Mouse (Mus musculus): ENCODE data around the gene Lhfpl4.

Gene Lhfpl4

DNA sequence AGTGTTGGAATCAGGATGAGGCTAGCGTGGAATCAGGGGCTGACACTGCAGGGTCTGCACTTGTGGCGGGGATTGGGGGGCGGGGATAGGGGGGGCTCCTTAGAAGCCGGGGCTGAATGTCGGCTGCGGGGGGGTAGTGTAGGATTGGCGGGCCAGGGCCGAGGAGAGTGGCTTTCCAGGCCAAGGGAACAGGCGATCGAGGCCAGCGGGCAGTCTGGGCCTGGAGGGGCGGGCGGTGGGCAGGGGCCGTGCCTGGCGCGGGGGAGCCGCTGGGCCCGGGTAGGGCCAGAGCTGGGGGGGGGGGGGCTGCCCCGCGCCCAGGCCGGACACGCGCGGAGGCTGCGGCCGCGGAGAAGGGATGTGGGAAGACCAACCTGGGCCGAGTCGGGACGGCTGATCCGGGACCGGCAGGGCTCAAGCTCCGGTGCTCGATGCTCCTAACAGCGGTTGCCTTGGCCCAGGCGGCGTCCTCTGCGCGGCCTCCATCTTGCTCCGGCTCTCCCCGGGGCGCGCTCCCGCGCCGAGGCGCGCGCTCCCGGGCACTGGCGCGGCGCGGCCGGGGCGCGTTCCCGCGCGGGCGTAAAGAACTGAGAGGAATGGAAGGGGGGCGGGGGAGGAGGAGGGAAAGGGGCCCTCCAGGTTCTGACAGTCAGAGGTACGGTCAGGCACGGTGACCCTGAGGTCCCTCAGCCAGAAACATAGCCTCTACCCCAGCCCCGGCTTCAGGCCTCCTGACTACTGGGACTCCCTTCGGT, at the start of gene Lhfpl4:
Gene Lhfpl4, minus strand, starts transcription at position 544 of the 755 bp plus-strand sequence.
- Histone ChIP-seq H3K4me3 (replicated peaks; ENCODE audit: low read length) (peak within 1 kb of the TSS; percentile 80), H3K4me1 (replicated peaks; ENCODE audit: low read depth, low read length) (peaks cover 14% of the 10 kb centered on the region), H3K36me3 (ENCODE audit: insufficient read depth, low read length) (no peaks in the 10 kb centered on the region), H3K9me3 (ENCODE audit: low read length) (no peaks in the 10 kb centered on the region), H3K27me3 (ENCODE audit: insufficient read depth, low read length) (peaks cover 56% of the 10 kb centered on the region)
- TF ChIP-seq CTCF (conservative IDR thresholded peaks at IDR 0.05; ENCODE audit: low read length) (no peak), NANOG (IDR thresholded peaks at IDR 0.05; ENCODE audit: borderline replicate concordance, low read length) (no peak), POU5F1 (IDR thresholded peaks at IDR 0.05; ENCODE audit: borderline replicate concordance, low read length) (no peak)

DNA sequence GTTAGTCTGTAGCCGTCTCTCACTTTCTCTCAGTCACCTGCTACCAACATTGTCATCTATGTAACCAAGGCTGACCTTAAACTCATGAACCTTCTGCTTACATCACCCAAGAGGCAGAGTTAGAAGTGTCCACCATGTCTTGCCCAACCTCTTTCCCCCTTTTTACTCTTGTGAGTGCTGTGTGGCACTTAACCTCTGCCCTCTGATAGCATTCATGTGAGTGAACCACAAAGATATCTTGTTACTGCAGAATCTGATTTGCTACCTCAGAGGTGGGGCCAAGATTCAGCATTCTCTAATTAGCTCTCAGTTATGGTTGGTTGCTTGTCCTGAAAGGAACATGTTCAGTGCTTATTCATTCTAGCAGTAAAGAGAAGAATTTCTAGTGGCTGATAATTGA, 47.6 kb upstream of the Lhfpl4 start:
- no peaks in the 10 kb centered on the region for H3K9me3 ChIP-seq (ENCODE audit: low read length)
- TF ChIP-seq POU5F1 (IDR thresholded peaks at IDR 0.05; ENCODE audit: borderline replicate concordance, low read length) (no peak), NANOG (IDR thresholded peaks at IDR 0.05; ENCODE audit: borderline replicate concordance, low read length) (no peak), CTCF (conservative IDR thresholded peaks at IDR 0.05; ENCODE audit: low read length) (no peak)
- no peak overlapping the region for H3K4me3 ChIP-seq (replicated peaks; ENCODE audit: low read length)
- H3K27me3 ChIP-seq (ENCODE audit: insufficient read depth, low read length): no peaks in the 10 kb centered on the region
- peaks cover 33% of the 10 kb centered on the region for H3K4me1 ChIP-seq (replicated peaks; ENCODE audit: low read depth, low read length)
- peaks cover 62% of the 10 kb centered on the region for H3K36me3 ChIP-seq (ENCODE audit: insufficient read depth, low read length)

DNA sequence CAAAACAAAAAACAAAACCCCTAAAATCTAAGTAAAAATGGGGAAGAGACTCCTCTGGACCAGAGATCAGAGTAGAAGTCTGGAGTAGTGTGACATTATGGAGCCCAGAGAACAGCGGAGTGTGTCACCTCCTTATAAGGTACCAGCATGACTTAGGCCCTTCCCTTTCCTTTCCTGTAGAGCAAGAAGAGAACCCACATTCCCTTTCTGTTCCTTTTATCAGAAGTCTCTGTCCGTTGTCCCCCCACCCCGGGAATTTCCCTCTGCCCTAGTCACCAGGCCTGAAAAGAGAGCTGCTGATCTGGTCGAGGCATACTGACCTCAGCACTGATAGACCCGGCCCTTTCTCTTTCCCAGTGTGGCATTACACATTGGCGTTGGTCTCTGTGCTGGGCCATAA, 43.3 kb upstream of the Lhfpl4 start:
- no peak for TF ChIP-seq NANOG (IDR thresholded peaks at IDR 0.05; ENCODE audit: borderline replicate concordance, low read length)
- no peak for TF ChIP-seq POU5F1 (IDR thresholded peaks at IDR 0.05; ENCODE audit: borderline replicate concordance, low read length)
- no peak for TF ChIP-seq CTCF (conservative IDR thresholded peaks at IDR 0.05; ENCODE audit: low read length)

GRCm38 (mm10) chr6:113237542-113238270, 42.5 kb upstream of the Lhfpl4 start, which contains the start of gene Mtmr14:
Gene Mtmr14, plus strand, starts transcription at chr6:113237843.
- Histone ChIP-seq H3K4me1 (replicated peaks; ENCODE audit: low read depth, low read length) (peaks cover 29% of the 10 kb centered on the region), H3K27me3 (ENCODE audit: insufficient read depth, low read length) (no peaks in the 10 kb centered on the region), H3K9me3 (ENCODE audit: low read length) (no peaks in the 10 kb centered on the region), H3K36me3 (ENCODE audit: insufficient read depth, low read length) (peaks cover 28% of the 10 kb centered on the region), H3K4me3 (replicated peaks; ENCODE audit: low read length) (peak within 1 kb of the TSS; percentile 100)
- TF ChIP-seq NANOG (IDR thresholded peaks at IDR 0.05; ENCODE audit: borderline replicate concordance, low read length) (no peak), CTCF (conservative IDR thresholded peaks at IDR 0.05; ENCODE audit: low read length) (no peak), POU5F1 (IDR thresholded peaks at IDR 0.05; ENCODE audit: borderline replicate concordance, low read length) (no peak)

More for the DNA sequence above, 43.3 kb upstream of the Lhfpl4 start:
- Histone ChIP-seq H3K4me3 (replicated peaks; ENCODE audit: low read length) (peak overlapping the region; percentile 100), H3K36me3 (ENCODE audit: insufficient read depth, low read length) (peaks cover 35% of the 10 kb centered on the region), H3K9me3 (ENCODE audit: low read length) (no peaks in the 10 kb centered on the region), H3K27me3 (ENCODE audit: insufficient read depth, low read length) (no peaks in the 10 kb centered on the region), H3K4me1 (replicated peaks; ENCODE audit: low read depth, low read length) (peaks cover 29% of the 10 kb centered on the region)

- peaks cover 5% of the 10 kb centered on the region for H3K36me3 ChIP-seq (ENCODE audit: insufficient read depth, low read length)
- H3K4me3 ChIP-seq (replicated peaks; ENCODE audit: low read length): no peak overlapping the region
- peaks cover 27% of the 10 kb centered on the region for H3K4me1 ChIP-seq (replicated peaks; ENCODE audit: low read depth, low read length)
- no peaks in the 10 kb centered on the region for H3K9me3 ChIP-seq (ENCODE audit: low read length)
- no peak for TF ChIP-seq NANOG (IDR thresholded peaks at IDR 0.05; ENCODE audit: borderline replicate concordance, low read length)
- no peak for TF ChIP-seq POU5F1 (IDR thresholded peaks at IDR 0.05; ENCODE audit: borderline replicate concordance, low read length)
- TF ChIP-seq CTCF (conservative IDR thresholded peaks at IDR 0.05; ENCODE audit: low read length): no peak
- H3K27me3 ChIP-seq (ENCODE audit: insufficient read depth, low read length): no peaks in the 10 kb centered on the region
Observed at GRCm38 (mm10) chr6:113235141-113235540, 40.0 kb upstream of the Lhfpl4 start.

GRCm38 (mm10) chr6:113226705-113227104, 31.5 kb upstream of the Lhfpl4 start:
- Histone ChIP-seq H3K36me3 (ENCODE audit: insufficient read depth, low read length) (no peaks in the 10 kb centered on the region), H3K4me3 (replicated peaks; ENCODE audit: low read length) (no peak overlapping the region), H3K4me1 (replicated peaks; ENCODE audit: low read depth, low read length) (0 out of 2 replicates have a peak, but pooled peaks cover 8% of the 10 kb centered on the region), H3K9me3 (ENCODE audit: low read length) (peaks cover 14% of the 10 kb centered on the region; the same call in 1 of the 2 replicates), H3K27me3 (ENCODE audit: insufficient read depth, low read length) (0 out of 2 replicates have a peak, but pooled peaks cover 3% of the 10 kb centered on the region)
- no peak for TF ChIP-seq POU5F1 (IDR thresholded peaks at IDR 0.05; ENCODE audit: borderline replicate concordance, low read length)
- TF ChIP-seq CTCF (conservative IDR thresholded peaks at IDR 0.05; ENCODE audit: low read length): no peak
- TF ChIP-seq NANOG (IDR thresholded peaks at IDR 0.05; ENCODE audit: borderline replicate concordance, low read length): no peak

GRCm38 (mm10) chr6:113225798-113226197, 30.6 kb upstream of the Lhfpl4 start:
- Histone ChIP-seq H3K27me3 (ENCODE audit: insufficient read depth, low read length) (0 out of 2 replicates have a peak, but pooled peaks cover 3% of the 10 kb centered on the region), H3K4me3 (replicated peaks; ENCODE audit: low read length) (no peak overlapping the region), H3K36me3 (ENCODE audit: insufficient read depth, low read length) (no peaks in the 10 kb centered on the region), H3K9me3 (ENCODE audit: low read length) (peaks cover 14% of the 10 kb centered on the region; the same call in 1 of the 2 replicates), H3K4me1 (replicated peaks; ENCODE audit: low read depth, low read length) (0 out of 2 replicates have a peak, but pooled peaks cover 8% of the 10 kb centered on the region)
- TF ChIP-seq POU5F1 (IDR thresholded peaks at IDR 0.05; ENCODE audit: borderline replicate concordance, low read length) (no peak), NANOG (IDR thresholded peaks at IDR 0.05; ENCODE audit: borderline replicate concordance, low read length) (no peak), CTCF (conservative IDR thresholded peaks at IDR 0.05; ENCODE audit: low read length) (no peak)

GRCm38 (mm10) chr6:113216280-113216679, 21.1 kb upstream of the Lhfpl4 start:
- TF ChIP-seq NANOG (IDR thresholded peaks at IDR 0.05; ENCODE audit: borderline replicate concordance, low read length) (no peak), CTCF (conservative IDR thresholded peaks at IDR 0.05; ENCODE audit: low read length) (peak; percentile 72)
- Histone ChIP-seq H3K4me1 (replicated peaks; ENCODE audit: low read depth, low read length) (no peaks in the 10 kb centered on the region), H3K27me3 (ENCODE audit: insufficient read depth, low read length) (no peaks in the 10 kb centered on the region), H3K4me3 (replicated peaks; ENCODE audit: low read length) (no peak overlapping the region), H3K36me3 (ENCODE audit: insufficient read depth, low read length) (no peaks in the 10 kb centered on the region), H3K9me3 (ENCODE audit: low read length) (no peaks in the 10 kb centered on the region)
